ENCODE assay signal across 26 mouse cellular contexts in genomic region chr17:66024211-66024610, GRCm38 (mm10).
"Had no signal": no experiment of that assay in that cellular context is flagged by ENCODE, and none has a peak within 500 bp of the region (broad histone marks: within the 10 kb centered on the region; RNA-seq: fewer than 3 reads in every experiment).

No protein-coding gene starts in this region.

- ATAC-seq: liver, embryonic 12.5 days had no signal

- H3K4me1 ChIP-seq: kidney, embryonic 15.5 days; limb, embryonic 10.5 days; limb, embryonic 13.5 days; liver, embryonic 12.5 days; liver, embryonic 15.5 days; lung, embryonic 15.5 days; neural tube, embryonic 13.5 days had no signal

- H3K27me3 ChIP-seq: kidney, embryonic 15.5 days; limb, embryonic 13.5 days; liver, embryonic 12.5 days; liver, embryonic 15.5 days; lung, embryonic 15.5 days; neural tube, embryonic 13.5 days had no signal

- H3K27ac ChIP-seq: kidney, embryonic 15.5 days; left cerebral cortex, adult 2 months; limb, embryonic 10.5 days; limb, embryonic 13.5 days; liver, embryonic 12.5 days; liver, embryonic 15.5 days; lung, embryonic 15.5 days; neural tube, embryonic 13.5 days; stomach, postnatal 0 days had no signal

- H3K4me2 ChIP-seq: kidney, embryonic 15.5 days; limb, embryonic 13.5 days; liver, embryonic 12.5 days; liver, embryonic 15.5 days; lung, embryonic 15.5 days; midbrain, embryonic 11.5 days; neural tube, embryonic 13.5 days had no signal

- H3K9me3 ChIP-seq: kidney, embryonic 15.5 days; limb, embryonic 10.5 days; limb, embryonic 13.5 days; liver, embryonic 12.5 days; liver, embryonic 15.5 days; lung, embryonic 15.5 days; neural tube, embryonic 13.5 days had no signal

- H3K4me3 ChIP-seq: kidney, embryonic 15.5 days; left cerebral cortex, adult 2 months; limb, embryonic 10.5 days; limb, embryonic 13.5 days; liver, embryonic 12.5 days; liver, embryonic 15.5 days; lung, embryonic 15.5 days; myocyte; neural tube, embryonic 13.5 days had no signal

- H3K9ac ChIP-seq: kidney, embryonic 15.5 days; limb, embryonic 13.5 days; liver, embryonic 12.5 days; liver, embryonic 15.5 days; lung, embryonic 15.5 days; neural tube, embryonic 13.5 days had no signal

- DNase-seq: kidney, adult 8-10 months; kidney, postnatal 10 days; kidney, postnatal 36 days; layer of hippocampus, postnatal 36 days; liver; lung, adult 18-20 months; lung, postnatal 14 days; lung, postnatal 4 days; midbrain, embryonic 14.5 days; right cerebral cortex, adult 18-20 months; right cerebral cortex, postnatal 14 days; right cerebral cortex, postnatal 4 days; thymus, adult 2 months; thymus, postnatal 14 days; thymus, postnatal 4 days had no signal
